Mouse (Mus musculus) heart, adult 8-10 months (tissue): ENCODE measurements around the gene Mrgpra2a. TPM values are rescaled to one million over a fixed set of nuclear protein-coding genes. Genes with fewer than 3 reads are reported as not detected.
"Not testable (repeated sequence)": the region's sequence is repeated elsewhere in the genome, so short reads cannot be mapped to it uniquely, and the experiment has no call there.

ENCODE experiments used
- DNase-seq: peaks from one replicate; pipeline ENCODE4 v3.0.0; 2022; ENCODE audit warnings: low spot score
- total RNA-seq, 4 experiments: library from RNA; stranded (reverse); gene quantifications; 2 replicates each; pipeline ENCODE4 v1.2.4; 2022

Mrgpra2a gene
- not detected for total RNA-seq

GRCm38 (mm10) chr7:47452015-47452414 lies at the start of gene Mrgpra2a:
Mrgpra2a (minus strand) TSS chr7:47452139.
- not testable (repeated sequence) for DNase-seq

- DNase-seq = not testable (repeated sequence)
Measured at GRCm38 (mm10) chr7:47491266-47491665, 39.3 kb upstream of the Mrgpra2a start.

- DNase-seq = not testable (repeated sequence)
Measured at GRCm38 (mm10) chr7:47489438-47489837, 37.5 kb upstream of the Mrgpra2a start.

- not testable (repeated sequence) for DNase-seq
Measured at GRCm38 (mm10) chr7:47483181-47483580, 31.2 kb upstream of the Mrgpra2a start.

- not testable (repeated sequence) for DNase-seq
Measured at GRCm38 (mm10) chr7:47473904-47474303, 22.0 kb upstream of the Mrgpra2a start.

- DNase-seq = not testable (repeated sequence)
Measured at GRCm38 (mm10) chr7:47465278-47465981, 13.5 kb upstream of the Mrgpra2a start.

- not testable (repeated sequence) for DNase-seq
Measured at GRCm38 (mm10) chr7:47445729-47446128, 6.2 kb downstream of the Mrgpra2a start.

- not testable (repeated sequence) for DNase-seq
Measured at GRCm38 (mm10) chr7:47436463-47436862, 15.5 kb downstream of the Mrgpra2a start.

- DNase-seq = not testable (repeated sequence)
Measured at GRCm38 (mm10) chr7:47427815-47428508, 24.0 kb downstream of the Mrgpra2a start.

- DNase-seq = no peak
Measured at GRCm38 (mm10) chr7:47410602-47411001, 41.3 kb downstream of the Mrgpra2a start.

GRCm38 (mm10) chr7:47409545-47409944 lies 42.4 kb downstream of the Mrgpra2a start:
- no peak for DNase-seq

- DNase-seq = no peak
Measured at GRCm38 (mm10) chr7:47401125-47401524, 50.8 kb downstream of the Mrgpra2a start.

Other genes with a start within 250 kb of the Mrgpra2a start
- not detected for gene Mrgpra6, start 247.2 kb downstream of the Mrgpra2a start, total RNA-seq
- gene Mrgpra9, start 199.3 kb downstream of the Mrgpra2a start, total RNA-seq = not detected
- not detected for gene Mrgpra1, start 97.9 kb downstream of the Mrgpra2a start, total RNA-seq
- not detected for gene Mrgpra2b, start 76.7 kb upstream of the Mrgpra2a start, total RNA-seq
- gene Mrgpra3, start 149.2 kb upstream of the Mrgpra2a start, total RNA-seq = not detected